Mouse (Mus musculus) cerebellum, adult (tissue): ENCODE measurements around the gene Tekt3.

ENCODE experiments used
- ATAC-seq: cut with Nextera tagmentation; 2 replicates; pipeline ENCODE4 v1.9.2; 2017; ENCODE audit warnings: mild to moderate bottlenecking, moderate library complexity, mixed read lengths; ENCODE audit not compliant: insufficient number of reproducible peaks, low FRiP score, low TSS enrichment

The Tekt3 gene

GRCm38 (mm10) chr11:63061446-63061845 is at the start of gene Tekt3:
Gene Tekt3, plus strand, starts transcription at chr11:63061654.
- no peak for ATAC-seq

- no peak for ATAC-seq
Measured at GRCm38 (mm10) chr11:63017327-63018082, 43.9 kb upstream of the Tekt3 start.

GRCm38 (mm10) chr11:63018083-63018622 is 43.3 kb upstream of the Tekt3 start:
- ATAC-seq, result no peak

- ATAC-seq, result no peak
Measured at GRCm38 (mm10) chr11:63020633-63021032, 40.8 kb upstream of the Tekt3 start.

GRCm38 (mm10) chr11:63021141-63021806 is 40.2 kb upstream of the Tekt3 start:
- no peak for ATAC-seq

- ATAC-seq, result no peak
Measured at GRCm38 (mm10) chr11:63023461-63023860, 38.0 kb upstream of the Tekt3 start.

GRCm38 (mm10) chr11:63024136-63024535 is 37.3 kb upstream of the Tekt3 start:
- ATAC-seq, result no peak

- no peak for ATAC-seq
Measured at GRCm38 (mm10) chr11:63025476-63025875, 36.0 kb upstream of the Tekt3 start.

- ATAC-seq, result peak; percentile 90
Measured at GRCm38 (mm10) chr11:63026651-63027141, 34.8 kb upstream of the Tekt3 start.

GRCm38 (mm10) chr11:63028131-63028530 is 33.3 kb upstream of the Tekt3 start:
- no peak for ATAC-seq

- no peak for ATAC-seq
Measured at GRCm38 (mm10) chr11:63029148-63029714, 32.2 kb upstream of the Tekt3 start.

GRCm38 (mm10) chr11:63029721-63030120 is 31.7 kb upstream of the Tekt3 start:
- ATAC-seq, result no peak

- no peak for ATAC-seq
Measured at GRCm38 (mm10) chr11:63035420-63036211, 25.8 kb upstream of the Tekt3 start.

GRCm38 (mm10) chr11:63040002-63040661 is 21.3 kb upstream of the Tekt3 start:
- ATAC-seq, result no peak

- no peak for ATAC-seq
Measured at GRCm38 (mm10) chr11:63045771-63046170, 15.7 kb upstream of the Tekt3 start.

GRCm38 (mm10) chr11:63046380-63046779 is 15.1 kb upstream of the Tekt3 start:
- ATAC-seq, result no peak

GRCm38 (mm10) chr11:63050362-63050932 is 11.0 kb upstream of the Tekt3 start:
- ATAC-seq, result no peak

- no peak for ATAC-seq
Measured at GRCm38 (mm10) chr11:63051041-63051440, 10.4 kb upstream of the Tekt3 start.

GRCm38 (mm10) chr11:63051996-63052395 is 9.5 kb upstream of the Tekt3 start:
- no peak for ATAC-seq
